Mouse (Mus musculus) erythroblast, embryonic 14.5 days (primary cell): ENCODE measurements around the gene Exo1.

Experiments used
- GATA1 ChIP-seq: IDR thresholded peaks from 2 replicates; pipeline ENCODE4 v1.6.1; 2012; ENCODE audit warnings: low read length, inconsistent platforms, mixed read lengths
- TAL1 ChIP-seq: IDR thresholded peaks from 3 replicates; pipeline ENCODE4 v1.6.1; 2012; ENCODE audit warnings: low read length, inconsistent platforms, mixed read lengths

GRCm38 (mm10) chr1:175867558-175867957, 12.8 kb upstream of the Exo1 start:
- no peak for TF ChIP-seq GATA1
- TF ChIP-seq TAL1: no peak
